Mouse (Mus musculus) gastrocnemius, postnatal 4 days (tissue): ENCODE results near the gene Rragd. TPM values are rescaled to one million over a fixed set of nuclear protein-coding genes. Genes with fewer than 3 reads are reported as not detected.
A peak's percentile ranks its signal among the peaks of the same experiment; 100 is the strongest.

ENCODE experiments used
- DNase-seq, 2 experiments: peaks; one replicate each; pipeline ENCODE4 v3.0.0; 2021 to 2022; ENCODE audit warnings: low spot score in 2 of 2, mixed read lengths in 2 of 2
- total RNA-seq, 2 experiments: library from RNA; stranded (reverse); gene quantifications; 2 replicates each; pipeline ENCODE4 v1.2.3; 2021

Rragd gene
- total RNA-seq, 2 experiments from 2014 or later: 84.8 to 85.5 TPM

- DNase-seq: no peak
Measured at GRCm38 (mm10) chr4:33032045-33032444, 49.2 kb downstream of the Rragd start.

DNA sequence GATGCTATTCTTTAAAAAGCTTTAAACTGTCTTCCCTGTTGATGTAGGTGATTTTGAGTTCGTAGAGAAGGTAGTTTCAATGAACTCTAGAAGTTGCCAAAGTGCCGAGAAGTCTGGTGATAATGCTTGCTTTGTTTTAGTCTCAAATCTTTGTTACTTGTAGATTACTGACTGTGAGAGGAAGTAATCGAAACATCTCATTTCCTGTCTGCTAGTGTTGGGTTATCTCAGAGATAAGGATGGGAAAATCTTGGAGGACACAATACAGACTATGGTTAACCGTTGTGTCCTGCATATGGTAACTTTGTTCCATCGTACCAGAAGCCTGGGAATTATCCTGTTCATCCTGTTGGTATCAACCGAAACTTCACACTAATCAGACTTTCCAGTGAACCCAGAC, 50.7 kb downstream of the Rragd start:
- DNase-seq: no peak

DNA sequence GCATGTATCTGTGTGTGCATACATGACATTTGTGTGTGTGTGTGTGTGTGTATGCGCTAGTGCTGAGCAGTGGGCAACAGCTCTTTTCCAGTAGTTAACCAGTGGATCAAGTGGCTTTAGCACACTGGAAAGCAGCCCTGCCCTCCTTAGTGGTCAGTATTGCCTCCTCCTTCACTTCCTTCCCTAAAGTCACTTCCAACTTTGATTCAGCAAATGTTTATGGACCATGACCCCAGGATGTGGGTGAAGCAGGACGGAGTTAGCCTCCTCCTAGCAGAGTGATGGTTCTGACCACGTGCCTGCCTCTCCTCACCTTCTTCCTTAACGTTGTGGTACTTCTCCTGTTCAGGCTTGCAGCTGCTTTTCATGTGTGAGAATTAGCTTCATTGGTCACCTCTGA, 57.0 kb downstream of the Rragd start:
- no peak for DNase-seq

- no peak for DNase-seq
Measured at GRCm38 (mm10) chr4:33049601-33050000, 66.8 kb downstream of the Rragd start.

- no peak for DNase-seq
Measured at GRCm38 (mm10) chr4:33052055-33052454, 69.2 kb downstream of the Rragd start.

DNA sequence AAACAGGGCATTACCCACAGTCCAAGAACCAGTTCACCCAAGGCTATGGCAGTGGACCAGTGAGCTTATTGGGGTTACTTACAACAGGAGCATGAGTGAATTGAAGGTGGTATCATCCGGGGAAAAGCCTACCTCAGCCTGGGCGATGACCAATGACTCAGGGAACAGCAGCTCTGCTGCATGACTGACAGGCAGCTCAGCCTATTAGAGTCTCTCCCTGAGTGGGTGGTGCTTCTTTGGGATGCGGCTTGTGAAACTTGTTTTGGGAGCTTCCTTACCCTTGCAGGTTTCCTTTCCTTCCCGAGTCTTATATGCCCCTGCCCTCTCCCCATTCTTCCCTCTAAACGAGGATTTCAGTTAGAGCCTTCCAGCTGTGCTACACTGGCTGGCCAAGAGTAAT, 69.8 kb downstream of the Rragd start:
- no peak for DNase-seq

DNA sequence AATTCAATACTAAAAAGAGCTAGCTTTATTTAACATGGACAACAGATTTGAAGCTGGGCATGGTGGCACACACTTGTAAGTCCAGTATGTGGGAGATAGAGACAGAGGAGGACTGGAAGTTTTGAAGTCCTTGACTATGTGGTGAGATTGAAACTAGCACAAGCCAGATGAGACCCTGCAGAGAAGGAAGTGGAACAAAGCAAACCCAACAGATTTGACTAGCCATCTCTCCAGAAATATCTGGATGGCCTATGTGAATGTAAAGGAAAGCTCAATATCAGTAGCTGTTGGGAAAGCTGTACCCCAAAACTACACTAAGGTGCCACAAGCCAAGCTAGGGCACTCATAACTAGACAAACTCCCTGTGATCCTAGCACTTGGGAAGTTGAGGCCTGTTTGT, 71.6 kb downstream of the Rragd start:
- no peak for DNase-seq

DNA sequence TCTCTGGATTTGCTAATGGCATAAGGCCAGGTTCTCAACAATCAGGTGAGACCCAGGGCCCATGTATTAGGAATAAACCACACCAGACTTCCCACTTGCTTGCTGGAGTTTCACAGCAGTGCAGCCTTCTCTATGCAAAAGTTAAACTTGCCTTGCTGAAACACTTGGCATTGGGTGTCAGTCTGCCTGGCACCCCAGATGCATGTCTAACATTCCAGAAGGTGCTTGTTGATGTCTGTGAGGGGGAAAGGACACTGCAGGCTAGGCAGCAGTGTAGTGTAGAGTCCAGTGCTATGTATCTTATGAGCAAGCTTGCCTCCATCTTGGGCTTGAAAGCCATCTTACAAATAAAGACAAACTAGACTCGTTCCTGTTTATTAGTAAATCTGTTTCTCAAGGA, 73.5 kb downstream of the Rragd start:
- no peak for DNase-seq

GRCm38 (mm10) chr4:33057890-33058687, 75.3 kb downstream of the Rragd start:
- peak; percentile 52 to 68 for DNase-seq

DNA sequence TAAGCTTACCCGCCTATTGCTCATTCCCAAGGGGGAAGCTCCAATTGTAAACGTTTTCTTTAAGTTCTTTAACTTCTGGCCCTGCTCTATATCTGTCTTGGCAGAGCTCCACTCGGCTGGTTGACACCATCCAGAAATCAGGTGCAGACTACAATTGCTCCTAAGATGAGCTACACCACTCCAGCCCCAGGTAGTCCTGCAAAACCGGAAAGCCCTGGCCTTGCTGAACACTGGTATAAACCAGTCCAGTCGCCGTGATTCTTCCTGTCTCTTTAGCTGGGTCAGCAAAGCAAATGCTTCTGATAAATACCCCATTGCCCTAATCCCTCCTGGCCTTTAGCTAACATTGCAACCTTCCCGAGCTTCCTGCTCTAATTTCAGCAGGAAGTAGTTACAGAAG, 78.3 kb downstream of the Rragd start:
- no peak for DNase-seq

DNA sequence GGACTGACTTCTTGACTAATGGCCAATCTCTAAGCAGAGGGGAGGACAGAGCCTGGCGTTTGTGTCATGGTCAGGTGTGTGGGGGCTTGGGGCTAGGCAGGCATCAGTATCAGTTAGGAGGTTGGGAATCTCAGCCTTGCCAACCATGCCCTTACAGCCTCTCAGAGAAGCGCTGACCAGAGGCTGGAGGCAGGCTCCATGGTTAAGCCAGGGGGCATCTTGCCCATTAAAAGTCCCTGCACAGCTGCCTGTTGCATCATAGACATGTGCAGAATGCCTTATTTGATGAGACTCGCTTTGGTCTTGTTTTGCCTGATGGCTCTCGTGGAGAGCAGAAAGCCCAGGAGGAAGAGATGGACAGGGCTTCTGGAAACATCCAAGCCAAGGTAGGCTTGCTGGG, 80.1 kb downstream of the Rragd start, which contains the start of gene Gabrr2:
TSS of gene Gabrr2 (plus strand) at position 19 of the 400 bp plus-strand sequence.
- DNase-seq: peak in 1 of 2 experiments; percentile 29

- no peak for DNase-seq
Measured at GRCm38 (mm10) chr4:33064986-33065385, 82.1 kb downstream of the Rragd start.

GRCm38 (mm10) chr4:33066223-33066960, 83.6 kb downstream of the Rragd start:
- DNase-seq: no peak

DNA sequence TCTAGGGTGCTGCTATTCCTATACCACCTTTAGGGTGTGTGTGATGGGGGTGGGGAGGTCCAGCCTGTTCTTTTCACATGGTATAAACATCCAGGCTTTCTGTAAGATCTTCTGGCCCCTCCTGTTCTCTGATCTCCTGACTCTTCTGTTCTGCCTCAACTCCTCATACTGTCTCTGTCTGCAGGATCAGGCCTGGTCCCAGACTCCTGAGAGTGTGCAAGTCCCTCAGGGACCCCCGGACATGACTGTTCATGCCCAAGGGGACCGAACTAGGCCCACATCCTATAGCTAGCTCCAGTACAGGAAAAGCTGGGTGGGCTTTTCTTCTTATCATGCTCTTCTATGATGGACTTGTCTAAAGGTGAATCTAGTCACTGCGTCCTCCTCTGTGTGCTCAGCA, 84.5 kb downstream of the Rragd start:
- no peak for DNase-seq

DNA sequence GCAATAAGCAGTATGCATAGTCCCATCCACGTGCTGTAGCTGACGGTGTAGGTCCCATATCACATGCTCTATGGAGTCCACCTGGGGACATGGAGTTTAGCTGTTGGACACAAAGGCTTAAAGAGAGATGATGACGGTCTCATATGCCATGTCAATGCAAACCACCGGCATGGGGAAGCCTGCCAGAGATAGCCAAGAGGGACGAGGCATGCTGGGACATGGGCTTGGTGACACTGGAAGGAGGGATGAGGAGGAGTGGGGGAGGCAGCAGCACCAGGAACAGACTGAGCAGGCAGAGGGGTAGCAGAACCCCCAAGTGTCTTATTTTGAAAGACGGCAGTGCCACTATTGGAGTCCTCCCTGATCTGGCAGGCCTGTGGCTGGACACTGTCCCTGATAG, 85.0 kb downstream of the Rragd start:
- DNase-seq: no peak

DNA sequence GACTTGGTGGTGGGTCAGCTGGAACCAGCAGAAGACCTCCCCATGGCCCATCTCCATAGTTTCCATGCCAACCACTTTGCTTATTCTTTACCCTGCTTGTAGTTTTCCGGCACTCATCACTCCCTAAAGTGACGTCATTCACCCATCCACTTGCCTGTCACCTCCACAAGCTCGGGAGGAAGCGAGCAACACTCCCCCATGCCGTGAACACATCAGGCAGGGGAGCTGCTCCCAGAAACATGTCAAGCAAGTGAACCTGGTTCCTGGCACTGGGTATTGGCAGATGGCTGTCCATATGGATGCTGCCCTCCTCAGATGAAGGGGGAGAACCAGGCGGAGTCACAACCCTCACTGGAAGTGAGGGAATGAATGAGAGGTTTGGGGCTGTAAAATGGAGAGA, 86.1 kb downstream of the Rragd start:
- DNase-seq: no peak

DNA sequence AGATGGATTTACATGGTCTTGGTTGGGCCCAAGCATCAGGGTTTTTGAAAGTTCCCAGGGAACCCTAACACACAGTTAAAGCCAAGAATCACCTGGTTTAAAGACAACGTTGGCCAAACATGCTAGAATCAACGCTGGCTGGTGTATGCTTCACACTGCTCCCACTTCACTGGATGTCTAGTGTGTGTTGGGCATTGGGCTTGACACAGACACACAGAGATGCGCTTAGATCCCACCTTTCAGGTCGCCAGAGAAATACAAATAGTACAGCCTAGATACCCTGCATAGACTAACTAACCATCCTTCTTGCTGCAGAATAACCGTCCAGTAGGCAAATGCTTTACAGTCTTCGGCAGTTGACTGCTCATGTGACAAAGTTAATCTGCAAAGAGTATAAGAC, 87.5 kb downstream of the Rragd start:
- DNase-seq: no peak

DNA sequence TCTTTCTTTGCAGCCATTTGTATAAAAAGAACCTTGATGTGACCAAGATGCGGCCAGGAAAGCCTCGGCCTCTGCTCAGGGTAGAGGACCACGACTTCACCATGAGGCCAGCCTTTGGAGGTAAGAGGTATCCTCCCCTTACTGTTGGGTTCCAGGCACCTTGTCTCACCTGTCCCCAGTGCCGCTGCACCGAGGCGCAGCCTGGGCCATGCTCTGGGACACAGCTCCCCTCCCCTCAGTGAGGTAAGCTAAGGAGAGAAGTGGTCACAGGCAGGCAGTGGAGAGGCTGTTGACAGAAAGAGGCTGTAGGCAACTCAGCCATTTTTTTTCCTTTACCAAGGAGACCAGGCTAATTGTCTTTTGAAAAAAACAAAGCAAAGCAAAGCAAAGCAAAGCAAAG, 88.5 kb downstream of the Rragd start:
- DNase-seq: no peak
